Mouse (Mus musculus) bone marrow macrophage, adult 2 months (primary cell): Measurements from ENCODE around the gene Enpp7.

Source experiments
- CTCF ChIP-seq: IDR thresholded peaks from 2 replicates; pipeline ENCODE4 v1.5.1; 2012; ENCODE audit warnings: low read depth, mild to moderate bottlenecking, low read length, moderate library complexity
- POLR2A ChIP-seq: IDR thresholded peaks from 2 replicates; pipeline ENCODE4 v1.6.1; 2012; ENCODE audit warnings: mild to moderate bottlenecking, low read depth, low read length, borderline replicate concordance

- TF ChIP-seq CTCF (no peak), POLR2A (no peak)
Measured at GRCm38 (mm10) chr11:118960649-118961048, 27.3 kb upstream of the Enpp7 start.
